Mouse (Mus musculus) liver, embryonic 15.5 days (tissue): ENCODE results near the gene Col28a1. TPM values are rescaled to one million over a fixed set of nuclear protein-coding genes. Genes with fewer than 3 reads are reported as not detected.

Experiments used
- ATAC-seq: fragments of 200-750 bp; cut with Nextera tagmentation; 2 replicates; pipeline ENCODE4 v1.8.0; 2017; ENCODE audit warnings: moderate number of reproducible peaks, mild to moderate bottlenecking, moderate library complexity; ENCODE audit not compliant: insufficient read depth
- H3K27ac ChIP-seq: fragments of 300-500 bp; sonication (generic); replicated peaks from 2 replicates; pipeline ENCODE4 v1.5.1; 2015; ENCODE audit warnings: mild to moderate bottlenecking, inconsistent platforms
- H3K27me3 ChIP-seq: fragments of 300-500 bp; sonication (generic); 2 replicates; pipeline ENCODE4 v1.6.1; 2015; ENCODE audit warnings: mild to moderate bottlenecking, inconsistent platforms
- H3K36me3 ChIP-seq: fragments of 300-500 bp; sonication (generic); replicated peaks from 2 replicates; pipeline ENCODE4 v1.6.1; 2015; ENCODE audit warnings: moderate library complexity, mild to moderate bottlenecking, inconsistent platforms
- H3K4me1 ChIP-seq: fragments of 300-500 bp; sonication (generic); replicated peaks from 2 replicates; pipeline ENCODE4 v1.6.1; 2015; ENCODE audit warnings: inconsistent platforms
- H3K4me2 ChIP-seq: fragments of 300-500 bp; sonication (generic); 2 replicates; pipeline ENCODE4 v1.6.1; 2015; ENCODE audit warnings: moderate library complexity, mild to moderate bottlenecking, inconsistent platforms
- H3K4me3 ChIP-seq: fragments of 300-500 bp; sonication (generic); replicated peaks from 2 replicates; pipeline ENCODE4 v1.5.1; 2015; ENCODE audit warnings: mild to moderate bottlenecking, inconsistent platforms
- H3K9ac ChIP-seq: fragments of 300-500 bp; sonication (generic); 2 replicates; pipeline ENCODE4 v1.6.1; 2015; ENCODE audit warnings: moderate library complexity, mild to moderate bottlenecking, inconsistent platforms
- H3K9me3 ChIP-seq: fragments of 300-500 bp; sonication (generic); replicated peaks from 2 replicates; pipeline ENCODE4 v1.6.1; 2016; ENCODE audit warnings: inconsistent platforms
- WGBS: fragments of 180-500 bp; shearing (Covaris S2); methylation state at CpG from one replicate; pipeline ENCODE4 v1.1.7; 2015; ENCODE audit warnings: mixed read lengths; ENCODE audit not compliant: insufficient replicate concordance; 5-methylcytosine and 5-hydroxymethylcytosine counted together
- polyA plus RNA-seq: library from polyadenylated mRNA; unstranded; fragments of >200 nt; fragmentation: Nextera tagmentation; extraction: Ambion mirVana; gene quantifications from 2 replicates; pipeline ENCODE4 v1.2.1, GENCODE M21; 2015

Gene Col28a1
- polyA plus RNA-seq, 1 experiment from 2014 or later = 0.21 TPM

GRCm38 (mm10) chr6:8174062-8174461 lies 18.4 kb downstream of the Col28a1 start:
- Histone ChIP-seq H3K27ac (no peak overlapping the region), H3K36me3 (no peaks in the 10 kb centered on the region), H3K4me3 (no peak overlapping the region), H3K4me2 (no peak overlapping the region), H3K9me3 (no peaks in the 10 kb centered on the region), H3K4me1 (no peaks in the 10 kb centered on the region), H3K9ac (no peak overlapping the region), H3K27me3 (no peaks in the 10 kb centered on the region)
- no peak for ATAC-seq
- WGBS = 22% methylated on average over 2 of the region's 2 CpGs

DNA sequence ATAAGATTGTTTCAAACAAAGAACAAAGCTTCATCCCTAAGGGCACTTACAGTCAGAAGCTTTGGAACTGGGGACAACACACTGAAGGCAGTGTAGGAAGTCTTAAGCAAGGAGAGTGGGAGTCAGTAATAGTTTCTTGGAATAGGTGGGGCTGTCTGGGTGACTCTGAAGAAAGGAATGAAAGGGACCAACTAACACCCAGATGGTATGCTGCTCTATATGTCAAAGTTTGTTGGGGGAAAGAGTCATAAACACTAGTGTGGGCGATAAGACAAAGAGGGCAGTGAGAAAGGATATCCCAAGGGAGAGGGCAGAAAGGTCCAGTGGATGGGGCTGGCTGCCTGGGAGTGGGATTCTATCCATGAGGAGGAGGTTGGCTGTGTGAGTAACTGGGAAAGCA lies 20.3 kb downstream of the Col28a1 start:
- Histone ChIP-seq H3K4me1 (no peaks in the 10 kb centered on the region), H3K4me2 (no peak overlapping the region), H3K9me3 (no peaks in the 10 kb centered on the region), H3K27me3 (no peaks in the 10 kb centered on the region), H3K36me3 (no peaks in the 10 kb centered on the region), H3K4me3 (no peak overlapping the region), H3K27ac (no peak overlapping the region), H3K9ac (no peak overlapping the region)
- ATAC-seq = no peak
- 64% methylated on average over 1 of the region's 1 CpGs for WGBS

GRCm38 (mm10) chr6:8164741-8165140 lies 27.7 kb downstream of the Col28a1 start:
- Histone ChIP-seq H3K4me2 (no peak overlapping the region), H3K9me3 (no peaks in the 10 kb centered on the region), H3K27me3 (no peaks in the 10 kb centered on the region), H3K9ac (no peak overlapping the region), H3K4me1 (no peaks in the 10 kb centered on the region), H3K27ac (no peak overlapping the region), H3K4me3 (no peak overlapping the region), H3K36me3 (no peaks in the 10 kb centered on the region)
- no peak for ATAC-seq
- 30% methylated on average over 1 of the region's 1 CpGs for WGBS

GRCm38 (mm10) chr6:8160001-8160400 lies 32.4 kb downstream of the Col28a1 start:
- Histone ChIP-seq H3K4me3 (no peak overlapping the region), H3K36me3 (no peaks in the 10 kb centered on the region), H3K9me3 (no peaks in the 10 kb centered on the region), H3K27ac (no peak overlapping the region), H3K9ac (no peak overlapping the region), H3K27me3 (no peaks in the 10 kb centered on the region), H3K4me1 (no peaks in the 10 kb centered on the region), H3K4me2 (no peak overlapping the region)
- no peak for ATAC-seq
- 26% methylated on average over 2 of the region's 2 CpGs for WGBS

DNA sequence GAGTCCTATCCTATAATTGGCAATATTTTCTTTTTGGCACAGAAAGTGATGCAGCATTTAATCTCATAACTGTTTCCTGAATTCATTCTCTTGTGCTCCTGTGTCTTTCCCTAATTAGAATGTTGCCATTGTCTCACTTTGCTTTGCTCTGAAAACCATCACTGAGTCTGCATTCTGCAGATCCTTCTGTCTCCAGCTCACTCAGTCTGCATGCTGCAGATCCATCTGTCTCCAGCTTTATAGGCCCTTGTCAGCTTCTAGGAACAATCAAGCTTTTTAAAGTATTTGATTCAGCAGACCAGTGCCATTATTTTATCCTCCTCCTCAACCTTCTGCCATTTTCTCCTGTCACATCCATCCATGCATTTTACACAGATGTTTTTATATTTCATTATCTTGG lies 35.3 kb downstream of the Col28a1 start:
- Histone ChIP-seq H3K4me2 (no peak overlapping the region), H3K4me3 (no peak overlapping the region), H3K36me3 (no peaks in the 10 kb centered on the region), H3K27ac (no peak overlapping the region), H3K9me3 (no peaks in the 10 kb centered on the region), H3K27me3 (no peaks in the 10 kb centered on the region), H3K4me1 (no peaks in the 10 kb centered on the region), H3K9ac (no peak overlapping the region)
- no peak for ATAC-seq

DNA sequence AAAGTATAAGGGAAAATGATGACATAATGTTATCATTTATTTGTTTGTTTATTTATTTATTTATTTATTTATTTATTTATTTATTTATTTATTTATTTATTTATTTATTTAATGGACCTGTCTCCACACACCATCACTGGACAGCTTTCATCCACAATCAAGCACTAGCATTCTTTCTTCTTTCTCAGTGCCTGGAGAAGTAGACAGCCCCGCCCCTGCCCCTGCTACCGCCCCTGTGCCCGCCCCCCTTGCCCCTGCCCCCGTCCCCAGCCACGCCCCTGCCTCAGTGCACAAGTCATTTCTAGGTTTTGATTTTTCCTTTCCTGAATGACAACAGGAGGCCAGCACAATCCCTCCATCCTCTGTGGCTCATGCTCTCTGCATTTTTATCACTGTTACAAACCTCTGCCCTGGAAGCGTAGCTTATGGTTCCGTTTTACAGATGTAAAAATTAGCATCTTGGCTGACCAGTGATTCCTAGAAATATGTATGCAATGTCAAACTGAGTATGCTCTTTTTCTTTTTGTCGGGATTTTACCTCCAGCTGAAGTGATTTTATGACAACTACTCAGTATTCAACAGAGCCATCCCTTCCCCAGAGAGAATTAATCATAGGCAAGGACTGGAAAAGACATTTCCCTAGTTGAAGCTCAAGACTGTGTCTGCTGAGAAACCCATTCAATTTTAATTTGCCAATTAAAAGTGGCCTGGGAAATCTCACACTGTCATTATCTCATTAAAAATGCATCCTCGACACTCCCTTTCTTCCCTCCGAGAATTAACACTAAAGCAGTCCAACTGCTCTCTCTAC lies 39.7 kb downstream of the Col28a1 start:
- H3K9me3 ChIP-seq = no peaks in the 10 kb centered on the region
- H3K4me2 ChIP-seq = no peak overlapping the region
- no peak overlapping the region for H3K4me3 ChIP-seq
- H3K36me3 ChIP-seq = no peaks in the 10 kb centered on the region
- H3K4me1 ChIP-seq = no peaks in the 10 kb centered on the region
- H3K9ac ChIP-seq = no peak overlapping the region
- ATAC-seq = no peak
- WGBS = 42% methylated on average over 10 of the region's 10 CpGs
- H3K27me3 ChIP-seq = no peaks in the 10 kb centered on the region
- H3K27ac ChIP-seq = no peak overlapping the region

GRCm38 (mm10) chr6:8148916-8149315 lies 43.5 kb downstream of the Col28a1 start:
- no peak for ATAC-seq
- Histone ChIP-seq H3K4me1 (no peaks in the 10 kb centered on the region), H3K4me2 (no peak overlapping the region), H3K9me3 (no peaks in the 10 kb centered on the region), H3K9ac (no peak overlapping the region), H3K4me3 (no peak overlapping the region), H3K27ac (no peak overlapping the region), H3K36me3 (no peaks in the 10 kb centered on the region), H3K27me3 (no peaks in the 10 kb centered on the region)
- 67% methylated on average over 2 of the region's 2 CpGs for WGBS

DNA sequence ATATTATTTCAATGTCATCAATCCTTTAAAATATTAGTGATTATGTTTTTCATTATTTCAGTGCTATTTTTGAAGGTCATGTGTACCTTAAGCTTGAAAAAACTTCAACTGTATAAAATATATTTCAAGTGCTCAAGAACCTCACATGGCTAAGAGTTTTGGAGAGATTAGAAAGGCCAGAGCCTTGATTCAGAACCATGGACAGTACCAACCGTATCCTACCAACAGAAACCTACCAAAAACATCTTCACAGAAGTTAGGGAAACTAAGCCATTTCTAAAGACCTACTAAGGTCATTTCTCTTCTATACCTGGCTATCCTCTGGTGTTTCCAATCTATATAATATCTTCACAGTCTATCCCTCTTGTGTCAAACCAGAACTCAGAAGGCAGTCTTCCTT lies 50.5 kb downstream of the Col28a1 start:
- H3K4me3 ChIP-seq = no peak overlapping the region
- ATAC-seq = no peak
- H3K27ac ChIP-seq = no peak overlapping the region
- no peaks in the 10 kb centered on the region for H3K27me3 ChIP-seq
- H3K36me3 ChIP-seq = no peaks in the 10 kb centered on the region
- 30% methylated on average over 1 of the region's 1 CpGs for WGBS
- no peak overlapping the region for H3K4me2 ChIP-seq
- H3K9me3 ChIP-seq = no peaks in the 10 kb centered on the region
- no peaks in the 10 kb centered on the region for H3K4me1 ChIP-seq
- H3K9ac ChIP-seq = no peak overlapping the region

DNA sequence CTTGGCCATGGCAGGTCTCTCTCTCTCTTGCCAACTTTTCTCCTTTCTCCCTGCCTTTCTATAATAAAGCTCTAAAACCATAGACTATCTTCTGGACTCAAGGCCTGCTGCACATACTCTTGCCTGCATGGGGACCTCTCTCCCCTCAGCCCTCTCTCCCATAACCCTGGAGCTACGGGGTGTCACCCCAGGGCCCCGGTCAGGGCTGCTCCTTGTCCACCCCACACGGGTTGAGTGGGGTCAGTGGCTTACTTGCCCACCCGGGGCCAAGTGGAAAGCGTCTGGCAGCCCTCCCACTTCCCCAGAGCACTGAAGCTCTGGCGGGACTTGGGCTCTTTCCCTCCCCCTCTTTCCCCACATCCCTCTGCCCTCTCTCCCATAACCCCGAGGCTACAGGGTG lies 62.3 kb downstream of the Col28a1 start:
- WGBS = 62% methylated on average over 7 of the region's 7 CpGs
- Histone ChIP-seq H3K27ac (no peak overlapping the region), H3K9me3 (no peaks in the 10 kb centered on the region), H3K4me3 (no peak overlapping the region), H3K9ac (no peak overlapping the region), H3K4me1 (no peaks in the 10 kb centered on the region), H3K27me3 (no peaks in the 10 kb centered on the region), H3K4me2 (no peak overlapping the region), H3K36me3 (no peaks in the 10 kb centered on the region)
- ATAC-seq = no peak

DNA sequence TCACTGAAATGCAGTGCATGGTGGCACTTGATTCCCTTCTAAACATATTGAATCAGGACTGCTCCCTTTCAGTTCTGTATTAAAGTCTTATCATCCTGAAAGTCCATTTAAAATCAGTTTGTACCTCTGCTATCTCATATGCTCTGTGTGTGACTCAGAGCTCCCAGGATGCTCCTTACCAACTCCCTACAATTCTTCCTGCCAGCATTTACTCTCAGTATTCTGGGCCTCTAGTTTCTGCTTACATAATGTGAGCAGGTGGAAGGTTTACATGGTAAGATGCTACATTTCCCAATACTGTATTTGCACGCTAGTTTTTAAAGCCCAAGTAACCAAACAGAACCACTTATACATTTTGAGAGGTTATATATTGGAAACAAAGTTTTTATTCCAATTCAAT lies 64.3 kb downstream of the Col28a1 start:
- H3K27me3 ChIP-seq = no peaks in the 10 kb centered on the region
- WGBS = 61% methylated on average over 1 of the region's 1 CpGs
- no peak overlapping the region for H3K4me2 ChIP-seq
- H3K27ac ChIP-seq = no peak overlapping the region
- H3K9me3 ChIP-seq = no peaks in the 10 kb centered on the region
- no peaks in the 10 kb centered on the region for H3K36me3 ChIP-seq
- no peak for ATAC-seq
- H3K9ac ChIP-seq = no peak overlapping the region
- H3K4me3 ChIP-seq = no peak overlapping the region
- H3K4me1 ChIP-seq = no peaks in the 10 kb centered on the region

- no peak for ATAC-seq
- H3K27ac ChIP-seq = no peak overlapping the region
- no peak overlapping the region for H3K9ac ChIP-seq
- no peaks in the 10 kb centered on the region for H3K36me3 ChIP-seq
- H3K4me2 ChIP-seq = no peak overlapping the region
- H3K27me3 ChIP-seq = no peaks in the 10 kb centered on the region
- 47% methylated on average over 3 of the region's 3 CpGs for WGBS
- no peaks in the 10 kb centered on the region for H3K4me1 ChIP-seq
- no peaks in the 10 kb centered on the region for H3K9me3 ChIP-seq
- H3K4me3 ChIP-seq = no peak overlapping the region
These were observed 65.9 kb downstream of the Col28a1 start for GRCm38 (mm10) chr6:8126545-8126944.

DNA sequence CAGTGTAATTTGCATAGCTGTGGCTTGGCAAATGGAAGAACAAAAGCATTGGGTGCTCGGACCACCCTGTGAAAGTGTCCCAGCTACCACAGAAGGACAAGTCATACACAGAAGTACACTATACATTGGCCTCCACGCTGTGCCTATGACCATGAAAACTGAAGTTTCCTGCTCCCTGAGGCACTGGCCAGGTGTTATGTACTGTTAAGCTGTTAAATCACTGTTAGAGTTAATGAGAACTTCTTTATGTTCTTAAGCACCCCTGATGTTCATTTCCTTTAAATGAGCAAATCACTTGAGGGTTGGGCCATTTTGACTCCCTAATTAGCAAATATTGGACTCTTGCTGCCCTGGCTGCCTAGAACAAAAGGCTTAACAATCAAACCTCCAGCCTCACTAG lies 73.3 kb downstream of the Col28a1 start:
- no peak for ATAC-seq
- Histone ChIP-seq H3K27me3 (no peaks in the 10 kb centered on the region), H3K4me3 (no peak overlapping the region), H3K9ac (no peak overlapping the region), H3K9me3 (no peaks in the 10 kb centered on the region), H3K4me2 (no peak overlapping the region), H3K4me1 (no peaks in the 10 kb centered on the region), H3K27ac (no peak overlapping the region), H3K36me3 (no peaks in the 10 kb centered on the region)
- WGBS = 46% methylated on average over 2 of the region's 2 CpGs
